Mouse (Mus musculus) erythroblast, embryonic 14.5 days (primary cell): Measurements from ENCODE around the gene Dcp1a.

Source experiments
- GATA1 ChIP-seq: IDR thresholded peaks from 2 replicates; pipeline ENCODE4 v1.6.1; 2012; ENCODE audit warnings: low read length, inconsistent platforms, mixed read lengths
- TAL1 ChIP-seq: IDR thresholded peaks from 3 replicates; pipeline ENCODE4 v1.6.1; 2012; ENCODE audit warnings: low read length, inconsistent platforms, mixed read lengths

- no peak for TF ChIP-seq GATA1
- no peak for TF ChIP-seq TAL1
These were observed 50.1 kb downstream of the Dcp1a start for GRCm38 (mm10) chr14:30529454-30529853.
